Mouse (Mus musculus) embryonic facial prominence, embryonic 10.5 days (tissue): ENCODE results near the gene Vipr2. TPM values are rescaled to one million over a fixed set of nuclear protein-coding genes. Genes with fewer than 3 reads are reported as not detected.

Experiments
- DNase-seq: peaks from one replicate; pipeline ENCODE4 v3.0.0-alpha.2; 2017; ENCODE audit warnings: low spot score
- H3K27ac ChIP-seq: fragments of 300-500 bp; sonication (generic); replicated peaks from 2 replicates; pipeline ENCODE4 v1.5.1; 2016; ENCODE audit warnings: mild to moderate bottlenecking
- H3K27me3 ChIP-seq: fragments of 300-500 bp; sonication (generic); replicated peaks from 2 replicates; pipeline ENCODE4 v1.6.1; 2016; ENCODE audit warnings: low read depth, mild to moderate bottlenecking; ENCODE audit not compliant: poor library complexity, severe bottlenecking
- H3K36me3 ChIP-seq: fragments of 300-500 bp; sonication (generic); replicated peaks from 2 replicates; pipeline ENCODE4 v1.6.1; 2016; ENCODE audit warnings: mild to moderate bottlenecking, moderate library complexity
- H3K4me1 ChIP-seq: fragments of 300-500 bp; sonication (generic); 2 replicates; pipeline ENCODE4 v1.6.1; 2016
- H3K4me3 ChIP-seq: fragments of 300-500 bp; sonication (generic); 2 replicates; pipeline ENCODE4 v1.5.1; 2016; ENCODE audit warnings: mild to moderate bottlenecking, moderate library complexity
- H3K9me3 ChIP-seq: fragments of 300-500 bp; sonication (generic); 2 replicates; pipeline ENCODE4 v1.6.1; 2016; ENCODE audit warnings: mild to moderate bottlenecking
- WGBS: fragments of 180-500 bp; shearing (Covaris S2); methylation state at CpG from one replicate; pipeline ENCODE4 v1.1.7; 2016; 5-methylcytosine and 5-hydroxymethylcytosine counted together
- polyA plus RNA-seq: library from polyadenylated mRNA; unstranded; fragments of >200 nt; fragmentation: Nextera tagmentation; extraction: Ambion mirVana; gene quantifications from 2 replicates; pipeline ENCODE4 v1.2.1, GENCODE M21; 2016

Gene Vipr2
- polyA plus RNA-seq, 1 experiment from 2014 or later: 2.2 TPM

DNA sequence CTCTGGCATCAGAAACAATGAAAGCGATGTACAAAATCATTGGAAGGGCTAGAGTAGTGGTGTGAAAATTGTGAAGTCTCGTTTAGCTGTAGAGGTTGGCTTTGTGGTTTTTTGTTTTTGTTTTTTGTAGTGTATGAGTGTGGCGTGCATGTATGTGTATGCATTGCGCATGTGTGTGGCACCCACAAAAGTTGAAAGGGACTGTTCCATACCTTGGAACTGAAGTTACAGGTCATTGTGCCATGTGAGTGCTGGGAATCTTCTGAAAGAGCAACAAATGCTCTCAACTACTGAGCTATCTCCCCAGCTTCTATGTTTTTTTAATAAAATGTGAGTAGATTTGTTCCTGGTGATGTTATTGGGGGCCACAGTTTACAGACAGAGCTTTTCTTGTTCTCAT is 14.5 kb upstream of the Vipr2 start:
- no peaks in the 10 kb centered on the region for H3K4me1 ChIP-seq
- DNase-seq: no peak
- no peak overlapping the region for H3K4me3 ChIP-seq
- H3K36me3 ChIP-seq: peaks cover 46% of the 10 kb centered on the region
- no peak overlapping the region for H3K27ac ChIP-seq
- WGBS: 97% methylated on average over 4 of the region's 4 CpGs
- H3K9me3 ChIP-seq: peaks cover 55% of the 10 kb centered on the region
- no peaks in the 10 kb centered on the region for H3K27me3 ChIP-seq

DNA sequence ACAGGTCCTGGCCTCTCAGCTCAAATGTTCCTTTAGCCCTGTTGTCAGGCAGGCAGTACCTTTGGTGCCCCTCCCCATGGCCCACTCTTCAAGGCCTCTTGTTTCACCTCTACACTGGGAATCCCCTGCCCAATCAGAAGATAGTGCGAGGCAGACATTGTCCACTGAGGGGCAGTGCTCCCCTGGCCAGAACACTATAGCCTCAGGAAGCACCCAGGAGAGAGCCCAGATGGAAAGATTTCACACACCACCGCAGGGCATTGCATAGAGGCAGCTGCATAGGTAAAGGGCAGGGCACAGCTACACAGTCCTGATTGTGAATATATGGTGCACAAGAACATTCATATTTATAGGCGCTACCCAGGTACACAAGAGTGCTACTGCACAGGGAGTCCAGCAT is 6.5 kb upstream of the Vipr2 start:
- H3K9me3 ChIP-seq: no peaks in the 10 kb centered on the region
- peak; percentile 69 for DNase-seq
- H3K4me1 ChIP-seq: no peaks in the 10 kb centered on the region
- no peak overlapping the region for H3K27ac ChIP-seq
- WGBS: 21% methylated on average over 3 of the region's 3 CpGs
- H3K4me3 ChIP-seq: no peak overlapping the region
- peaks cover 13% of the 10 kb centered on the region for H3K27me3 ChIP-seq
- no peaks in the 10 kb centered on the region for H3K36me3 ChIP-seq

DNA sequence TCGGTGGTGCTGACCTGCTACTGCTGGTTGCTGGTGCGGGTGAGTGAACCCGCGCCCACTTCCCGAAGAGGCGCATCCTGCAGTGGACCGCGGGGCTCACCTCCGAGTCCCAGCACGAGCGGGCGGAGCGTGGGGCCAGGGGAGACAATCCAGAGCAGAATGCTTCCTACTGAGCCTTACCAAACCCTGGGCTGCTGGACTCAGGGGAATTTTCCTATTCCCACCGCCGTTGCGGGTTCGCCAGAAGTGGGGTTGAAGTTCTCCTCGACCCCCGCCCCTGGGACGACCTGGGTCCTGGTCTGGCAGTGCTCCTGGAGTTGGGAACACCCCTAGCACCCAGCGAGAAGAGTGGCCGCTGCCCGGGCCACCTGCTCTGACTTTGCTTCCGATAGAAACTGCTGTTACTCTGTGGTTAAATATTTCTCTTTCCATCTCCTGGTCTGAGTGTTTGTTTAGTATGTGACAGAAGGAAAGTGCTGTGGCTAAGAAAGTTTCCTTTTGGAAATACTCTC is 385 bp downstream of the Vipr2 start:
- Histone ChIP-seq H3K27me3 (peaks cover 46% of the 10 kb centered on the region), H3K27ac (peak overlapping the region; percentile 86), H3K4me3 (peak overlapping the region; percentile 65), H3K36me3 (no peaks in the 10 kb centered on the region), H3K4me1 (peaks cover 10% of the 10 kb centered on the region), H3K9me3 (no peaks in the 10 kb centered on the region)
- under 1% methylated on average over 24 of the region's 24 CpGs for WGBS
- no peak for DNase-seq

DNA sequence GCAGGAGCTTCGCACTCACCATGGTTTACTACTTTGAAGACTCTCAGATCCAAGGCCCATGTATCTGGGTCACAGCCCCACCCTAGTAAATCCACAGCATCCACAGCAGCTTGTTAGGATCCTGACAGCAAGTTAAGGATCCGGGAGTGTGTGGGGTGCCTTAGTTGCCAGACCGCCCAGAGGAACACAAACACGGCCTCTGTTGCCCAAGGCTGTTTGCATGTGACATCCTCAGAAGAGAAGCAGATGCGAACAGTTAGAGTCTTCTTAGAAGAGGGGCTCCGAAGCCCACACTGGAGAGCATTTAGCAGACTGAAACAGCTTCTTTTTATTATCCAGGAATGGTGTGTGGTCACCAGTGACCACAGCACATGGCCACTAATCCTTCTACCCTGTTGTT is 5.6 kb downstream of the Vipr2 start:
- Histone ChIP-seq H3K36me3 (no peaks in the 10 kb centered on the region), H3K27me3 (peaks cover 18% of the 10 kb centered on the region), H3K9me3 (no peaks in the 10 kb centered on the region), H3K4me1 (0 out of 2 replicates have a peak, but pooled peaks cover 3% of the 10 kb centered on the region), H3K27ac (no peak overlapping the region), H3K4me3 (no peak overlapping the region)
- no peak for DNase-seq
- 59% methylated on average over 6 of the region's 6 CpGs for WGBS

DNA sequence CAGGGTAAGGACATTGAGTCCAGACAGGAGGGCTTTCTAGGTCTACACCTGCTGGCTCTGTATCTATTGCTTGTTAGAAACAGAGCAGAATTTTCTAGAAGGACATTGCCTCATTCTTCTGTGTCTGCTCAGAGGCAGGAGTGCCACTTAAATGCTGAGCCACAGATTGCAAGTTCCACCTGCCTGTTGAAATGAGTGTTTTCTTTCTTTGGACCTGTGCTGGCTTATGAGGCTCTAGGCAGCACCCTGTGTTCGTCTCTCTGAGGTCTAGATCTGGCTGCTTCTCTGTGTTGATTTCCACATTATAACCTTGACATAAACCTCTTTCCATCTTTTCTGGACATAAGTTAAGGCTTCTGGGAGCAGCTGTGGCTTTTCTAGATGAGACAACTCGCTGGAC is 6.8 kb downstream of the Vipr2 start:
- peak; percentile 0 for DNase-seq
- no peak overlapping the region for H3K4me3 ChIP-seq
- WGBS: 79% methylated on average over 2 of the region's 2 CpGs
- no peaks in the 10 kb centered on the region for H3K9me3 ChIP-seq
- no peaks in the 10 kb centered on the region for H3K36me3 ChIP-seq
- H3K4me1 ChIP-seq: 0 out of 2 replicates have a peak, but pooled peaks cover 3% of the 10 kb centered on the region
- no peak overlapping the region for H3K27ac ChIP-seq
- H3K27me3 ChIP-seq: peaks cover 7% of the 10 kb centered on the region

DNA sequence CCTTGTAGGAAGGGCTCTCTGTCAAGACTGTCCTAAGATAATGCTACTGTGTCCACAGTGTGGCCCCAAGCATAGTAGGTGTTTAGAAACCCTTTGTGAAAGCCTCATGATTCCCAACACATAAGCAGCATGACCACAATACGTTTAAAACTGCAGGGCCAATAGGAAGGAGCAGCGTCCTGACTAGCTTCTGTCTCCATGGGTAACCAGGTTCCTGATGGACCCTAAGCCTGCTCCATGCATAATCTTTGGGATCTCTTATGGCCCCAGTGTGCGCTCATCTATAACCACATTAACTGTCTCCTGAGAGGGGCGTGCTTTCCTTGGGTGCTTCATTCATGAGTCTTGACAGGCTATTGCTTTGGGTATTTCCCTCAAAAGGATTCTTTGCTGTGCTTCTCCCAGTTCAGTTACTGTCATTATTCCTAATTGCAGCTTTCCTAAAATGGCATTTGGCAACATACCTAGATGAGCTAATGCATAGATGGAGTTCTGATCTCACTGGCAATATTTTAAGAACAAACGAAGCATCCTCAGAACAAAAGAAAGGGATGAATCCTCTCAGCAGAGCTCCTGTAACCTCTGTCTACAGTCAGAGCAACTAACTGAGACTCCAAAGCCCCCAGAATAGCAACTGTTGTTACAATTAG is 9.6 kb downstream of the Vipr2 start:
- H3K36me3 ChIP-seq: no peaks in the 10 kb centered on the region
- H3K27me3 ChIP-seq: no peaks in the 10 kb centered on the region
- no peaks in the 10 kb centered on the region for H3K9me3 ChIP-seq
- no peak for DNase-seq
- no peak overlapping the region for H3K4me3 ChIP-seq
- no peak overlapping the region for H3K27ac ChIP-seq
- WGBS: 82% methylated on average over 5 of the region's 5 CpGs
- H3K4me1 ChIP-seq: 0 out of 2 replicates have a peak, but pooled peaks cover 3% of the 10 kb centered on the region

DNA sequence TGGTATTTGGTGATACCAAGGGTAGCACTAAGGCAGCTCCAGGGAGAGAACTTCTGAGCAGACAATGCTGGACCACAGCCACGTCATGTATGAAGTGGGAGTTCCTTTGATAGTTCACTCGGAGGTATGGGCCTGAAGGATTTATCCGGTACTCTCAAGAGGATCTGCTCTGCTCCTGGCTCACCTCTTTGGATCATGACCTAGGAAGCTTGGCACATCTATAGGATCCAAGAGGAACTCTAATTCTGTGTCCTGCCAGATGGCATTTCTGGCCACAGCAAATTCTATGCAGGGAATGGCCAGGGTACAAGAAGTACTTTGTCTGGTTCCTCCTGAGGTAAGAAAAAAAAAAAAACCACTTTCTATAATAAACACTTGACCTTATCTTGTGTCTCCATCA is 12.3 kb downstream of the Vipr2 start:
- H3K9me3 ChIP-seq: no peaks in the 10 kb centered on the region
- WGBS: 92% methylated on average over 3 of the region's 3 CpGs
- no peaks in the 10 kb centered on the region for H3K27me3 ChIP-seq
- H3K4me3 ChIP-seq: no peak overlapping the region
- no peaks in the 10 kb centered on the region for H3K4me1 ChIP-seq
- H3K36me3 ChIP-seq: no peaks in the 10 kb centered on the region
- DNase-seq: no peak
- H3K27ac ChIP-seq: no peak overlapping the region

DNA sequence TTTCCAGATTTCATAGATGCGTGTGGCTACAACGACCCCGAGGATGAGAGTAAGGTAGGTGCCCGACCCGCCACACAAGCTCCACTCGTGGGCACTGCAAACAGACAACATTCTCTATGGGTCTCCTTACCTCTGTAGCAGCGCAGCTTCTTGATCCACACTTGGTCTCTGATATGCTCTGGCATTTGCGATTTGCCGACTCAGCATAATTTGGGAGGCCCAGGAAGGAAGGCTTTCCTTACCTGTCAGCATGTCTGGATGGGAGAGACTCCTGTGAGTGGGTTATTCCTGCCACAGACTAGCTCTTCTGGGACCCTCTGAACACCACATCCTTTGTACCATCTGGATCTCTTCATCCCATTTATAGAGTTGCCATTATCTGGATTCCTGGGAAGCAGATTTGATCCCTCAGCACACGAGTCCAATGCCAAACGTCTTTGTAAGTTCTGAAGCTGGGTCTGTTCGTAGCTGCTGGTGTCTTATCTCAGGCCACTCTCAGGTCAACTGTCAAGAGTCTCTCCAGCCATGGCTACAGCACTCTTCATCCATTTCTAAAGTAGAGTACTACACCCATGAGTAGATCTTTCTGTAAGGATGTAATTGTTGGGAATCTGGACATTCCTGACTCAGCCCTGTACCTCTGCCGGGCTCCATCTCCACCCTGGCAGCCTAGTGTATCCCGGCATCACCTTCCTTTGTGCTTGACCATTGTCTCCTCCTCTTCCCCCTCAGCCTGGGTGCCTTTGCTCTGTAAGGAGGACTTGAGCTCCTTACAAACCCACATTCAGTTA is 17.4 kb downstream of the Vipr2 start:
- Histone ChIP-seq H3K27me3 (no peaks in the 10 kb centered on the region), H3K9me3 (no peaks in the 10 kb centered on the region), H3K4me3 (no peak overlapping the region), H3K27ac (no peak overlapping the region), H3K4me1 (no peaks in the 10 kb centered on the region), H3K36me3 (no peaks in the 10 kb centered on the region)
- WGBS: 88% methylated on average over 14 of the region's 14 CpGs
- DNase-seq: no peak

DNA sequence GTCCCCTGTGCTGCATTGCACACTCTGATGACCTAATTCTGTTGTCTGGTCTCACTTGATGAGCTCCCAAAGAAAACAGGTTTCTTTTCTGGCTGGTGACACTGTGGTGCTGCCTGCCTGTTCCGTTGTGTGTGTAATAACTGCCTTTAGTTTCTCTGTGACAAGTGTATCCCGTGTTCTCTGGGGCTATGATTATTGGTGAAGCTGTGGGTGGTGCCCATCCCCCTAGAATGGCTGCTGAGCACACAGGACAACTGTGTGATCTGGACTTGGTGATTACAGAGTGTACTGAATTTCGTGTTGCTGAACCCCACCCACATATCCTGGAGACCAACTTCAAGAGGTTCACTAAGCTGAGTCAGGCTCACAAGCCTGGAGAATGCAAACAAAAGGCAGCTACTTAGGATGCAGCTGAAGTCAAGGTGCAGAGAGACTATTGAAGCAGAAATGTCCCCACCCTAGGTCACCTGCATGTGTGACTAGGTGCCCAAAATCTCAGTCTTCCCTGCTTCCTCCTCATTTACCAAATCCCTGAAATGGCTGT is 18.9 kb downstream of the Vipr2 start:
- Histone ChIP-seq H3K27ac (no peak overlapping the region), H3K4me3 (no peak overlapping the region), H3K9me3 (no peaks in the 10 kb centered on the region), H3K27me3 (no peaks in the 10 kb centered on the region), H3K4me1 (no peaks in the 10 kb centered on the region), H3K36me3 (no peaks in the 10 kb centered on the region)
- WGBS: 77% methylated on average over 3 of the region's 3 CpGs
- no peak for DNase-seq

DNA sequence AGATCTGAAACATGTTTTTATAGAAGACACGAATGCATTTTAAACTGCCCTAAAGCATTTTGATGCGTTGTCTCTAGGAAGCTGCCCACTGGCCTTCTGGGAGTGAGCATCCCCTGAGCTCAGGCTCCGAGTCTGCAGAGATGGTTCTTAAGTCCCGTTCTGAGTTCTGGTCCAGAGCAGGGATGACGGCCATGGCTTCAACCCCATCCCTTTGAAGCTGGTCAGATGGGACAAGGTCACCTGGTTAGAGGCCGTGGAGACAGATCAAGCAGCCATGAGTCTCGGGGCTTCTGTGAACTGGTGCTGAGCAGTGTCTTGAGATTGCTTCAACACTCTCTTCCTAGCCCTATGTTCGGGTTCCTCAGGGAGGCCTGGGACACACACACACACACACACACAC is 19.6 kb downstream of the Vipr2 start:
- no peak overlapping the region for H3K4me3 ChIP-seq
- no peaks in the 10 kb centered on the region for H3K27me3 ChIP-seq
- H3K36me3 ChIP-seq: no peaks in the 10 kb centered on the region
- no peaks in the 10 kb centered on the region for H3K9me3 ChIP-seq
- no peak overlapping the region for H3K27ac ChIP-seq
- no peaks in the 10 kb centered on the region for H3K4me1 ChIP-seq
- WGBS: 88% methylated on average over 8 of the region's 8 CpGs
- no peak for DNase-seq

DNA sequence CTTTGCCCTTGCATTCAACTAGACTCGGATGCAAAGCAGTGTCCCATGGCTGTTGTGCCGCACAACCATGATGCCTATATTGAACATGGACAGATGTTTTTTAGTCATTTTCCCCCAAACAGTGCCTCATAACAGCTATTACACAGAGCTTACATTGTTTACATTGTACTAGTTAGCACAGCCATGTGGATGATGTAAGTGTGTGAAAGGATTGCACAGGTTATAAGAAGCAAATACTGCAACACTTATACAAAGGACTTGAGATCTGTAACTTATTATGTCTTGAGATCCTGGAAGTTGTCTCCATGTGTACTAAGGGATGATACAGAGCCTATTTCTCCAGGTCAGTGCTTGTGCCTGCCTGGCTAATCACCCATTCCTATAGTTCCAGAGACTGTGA is 24.4 kb downstream of the Vipr2 start:
- WGBS: 89% methylated on average over 2 of the region's 2 CpGs
- H3K36me3 ChIP-seq: no peaks in the 10 kb centered on the region
- no peaks in the 10 kb centered on the region for H3K4me1 ChIP-seq
- no peaks in the 10 kb centered on the region for H3K27me3 ChIP-seq
- no peak overlapping the region for H3K27ac ChIP-seq
- no peaks in the 10 kb centered on the region for H3K9me3 ChIP-seq
- no peak overlapping the region for H3K4me3 ChIP-seq
- DNase-seq: no peak

DNA sequence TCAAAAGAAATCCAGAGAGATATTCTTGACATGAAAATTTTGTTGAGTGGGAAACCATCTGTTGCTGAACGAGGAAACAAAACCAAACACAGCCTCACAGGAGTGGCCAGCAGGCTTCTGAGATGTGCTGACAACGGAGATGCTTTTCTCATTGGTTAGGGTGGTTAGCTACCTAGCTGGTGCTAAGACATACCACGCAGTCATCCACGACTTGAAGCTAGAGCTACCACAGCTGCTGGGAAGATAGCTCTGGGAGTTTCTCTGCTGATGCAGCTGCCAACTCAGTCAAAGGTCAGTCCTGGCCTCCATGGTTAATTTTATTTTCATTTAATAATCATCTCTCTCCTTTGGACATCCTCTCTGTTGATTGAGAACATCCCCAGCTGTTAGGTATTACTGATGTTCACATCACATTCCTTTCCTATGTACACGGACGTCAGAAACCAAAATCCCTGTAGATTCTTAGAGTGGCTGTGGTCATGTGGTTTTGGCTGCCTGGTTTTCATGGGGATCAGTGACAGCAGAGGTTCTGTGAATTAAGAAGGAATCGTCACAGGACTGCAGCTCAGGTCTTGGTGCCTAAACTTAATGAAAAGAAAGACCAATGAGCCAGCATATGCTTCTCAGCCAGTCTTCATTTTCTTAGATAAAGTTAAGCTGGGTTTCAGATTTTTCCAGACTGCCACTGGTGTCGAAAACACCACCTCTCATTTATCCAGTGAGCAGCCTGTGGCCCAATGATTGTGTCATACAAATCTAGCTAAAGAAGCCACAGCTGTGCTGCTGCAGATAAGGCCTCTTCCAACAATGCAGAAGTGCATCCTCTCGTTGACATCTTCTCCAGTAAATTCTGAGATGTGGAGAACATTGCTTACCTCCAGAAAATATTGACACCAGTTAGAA is 32.2 kb downstream of the Vipr2 start:
- no peaks in the 10 kb centered on the region for H3K4me1 ChIP-seq
- 82% methylated on average over 9 of the region's 9 CpGs for WGBS
- no peak for DNase-seq

More for the DNA sequence above, 32.2 kb downstream of the Vipr2 start:
- Histone ChIP-seq H3K9me3 (peaks cover 6% of the 10 kb centered on the region; the same call in 1 of the 2 replicates), H3K27me3 (no peaks in the 10 kb centered on the region), H3K36me3 (no peaks in the 10 kb centered on the region), H3K4me3 (no peak overlapping the region), H3K27ac (no peak overlapping the region)
